Mouse (Mus musculus) cerebellum, adult 9-10 months (tissue): ENCODE results near the gene Cpz.

Experiments
- DNase-seq: peaks from one replicate; pipeline ENCODE4 v3.0.0; 2022

Cpz gene

DNA sequence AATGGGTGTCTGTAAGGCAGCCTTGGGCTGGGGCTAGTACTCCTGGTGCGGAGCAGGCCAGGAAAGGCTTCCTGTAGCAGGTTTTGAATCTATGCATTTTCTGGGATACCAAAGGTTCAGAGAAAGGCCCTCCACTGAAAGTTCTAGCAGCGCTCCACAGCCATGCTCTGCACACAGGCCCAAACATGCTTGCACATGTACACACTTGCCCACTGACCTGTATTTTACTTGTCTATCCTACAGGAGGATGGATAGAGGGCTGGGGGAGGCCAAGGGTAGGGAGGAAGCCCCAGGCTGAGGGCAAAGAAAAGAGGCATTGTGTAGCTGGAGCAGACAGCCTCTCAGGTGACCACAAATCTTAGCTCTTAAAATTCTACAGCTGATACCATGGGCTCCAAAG lies 1.1 kb downstream of the Cpz start:
- DNase-seq, result no peak

DNA sequence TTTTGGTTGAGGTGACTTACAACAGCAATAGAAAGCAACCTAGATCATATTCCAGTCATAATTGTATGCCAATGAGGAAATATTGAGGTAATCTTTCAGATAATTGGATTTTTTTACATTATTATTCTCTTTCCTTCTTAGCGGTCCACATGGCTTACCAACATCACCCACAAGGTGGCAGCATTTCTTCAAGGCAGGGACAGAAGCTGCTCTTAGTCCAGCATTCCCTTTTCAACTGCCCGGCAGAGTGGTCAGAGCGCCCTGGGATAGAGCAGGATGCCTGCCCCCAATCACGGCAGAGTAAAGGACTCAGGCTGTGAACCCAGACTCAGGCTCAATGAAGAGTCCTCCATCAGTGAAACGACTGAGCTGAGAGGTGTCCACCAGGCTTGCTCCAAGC lies 1.8 kb downstream of the Cpz start:
- peak; percentile 61 for DNase-seq

DNA sequence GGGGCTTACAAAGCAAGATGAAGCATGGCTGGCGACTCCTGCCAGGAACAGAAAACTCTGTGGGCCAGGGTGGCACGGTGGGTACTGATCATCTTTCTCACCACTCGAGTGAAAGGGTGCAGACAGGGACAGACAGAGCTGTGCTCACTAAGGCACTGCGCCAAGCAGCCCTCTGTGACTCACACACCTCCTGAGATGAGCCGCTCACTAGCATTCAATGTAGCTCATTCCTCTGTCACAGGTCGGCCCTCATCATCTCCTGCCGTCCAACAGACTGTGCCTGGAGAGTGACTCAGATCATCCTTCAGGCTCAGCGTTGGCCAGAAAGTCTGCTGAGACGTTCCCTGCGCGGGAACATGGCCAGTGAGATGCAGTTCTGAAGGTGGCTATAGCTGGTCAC lies 8.7 kb downstream of the Cpz start:
- DNase-seq, result no peak

DNA sequence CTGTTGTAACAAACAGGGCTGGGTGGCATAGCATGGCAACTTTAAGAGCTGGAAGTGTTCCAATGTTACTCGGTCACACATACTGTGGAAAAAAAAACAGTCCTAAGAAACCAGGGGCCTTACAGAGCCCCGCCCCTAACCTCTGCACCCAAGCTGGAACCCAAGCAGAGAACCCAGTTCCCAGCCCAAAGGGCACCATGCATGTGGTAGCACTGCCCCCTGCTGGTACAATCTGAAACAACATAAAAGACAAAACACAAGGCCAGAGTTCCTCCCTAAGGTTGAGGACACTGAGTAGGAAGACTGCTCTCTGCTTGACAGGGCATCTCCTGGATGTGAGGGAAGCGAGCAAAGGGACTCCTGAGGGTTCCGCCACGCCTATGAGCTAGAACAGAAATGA lies 14.9 kb downstream of the Cpz start:
- peak; percentile 50 for DNase-seq

DNA sequence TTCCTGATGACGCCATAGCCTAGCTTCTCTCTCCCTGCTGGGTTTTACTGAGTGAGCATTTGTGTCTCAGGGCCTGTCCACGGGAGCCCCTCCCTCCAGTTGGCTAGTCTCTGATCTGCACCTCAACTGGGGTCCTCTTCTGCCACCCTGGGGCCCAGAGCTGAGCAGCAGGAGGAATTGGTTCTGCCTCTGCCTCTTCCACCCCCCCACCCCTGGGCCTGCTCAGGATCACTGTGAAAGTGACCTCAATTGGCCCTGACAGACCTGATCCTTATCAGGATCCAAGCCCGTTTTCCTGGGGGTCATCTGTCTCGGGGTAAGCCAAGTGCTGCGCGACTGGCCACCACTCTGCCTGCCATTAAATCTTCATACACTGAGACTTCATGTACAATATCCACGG lies 20.5 kb downstream of the Cpz start:
- DNase-seq, result no peak

DNA sequence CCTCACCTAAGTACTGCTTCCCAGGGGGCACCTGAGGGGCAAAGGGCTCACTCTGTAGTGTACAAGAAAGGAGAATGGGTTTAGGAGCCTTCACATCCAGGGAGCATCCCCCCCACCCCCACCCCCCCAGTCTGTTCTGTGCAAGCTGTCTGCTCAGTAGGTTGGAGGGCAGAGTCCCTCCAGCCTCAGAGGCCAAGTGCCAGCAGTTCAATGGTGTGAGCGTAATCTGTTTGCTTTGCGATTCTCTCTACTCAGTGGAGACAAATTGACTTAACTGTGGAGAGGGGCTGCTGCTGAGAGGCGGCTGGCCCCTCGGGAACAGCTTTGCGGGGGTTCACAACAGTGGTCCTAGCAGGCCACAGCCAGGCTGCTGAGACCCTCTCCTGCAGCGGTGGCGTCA lies 28.2 kb downstream of the Cpz start:
- DNase-seq, result no peak

DNA sequence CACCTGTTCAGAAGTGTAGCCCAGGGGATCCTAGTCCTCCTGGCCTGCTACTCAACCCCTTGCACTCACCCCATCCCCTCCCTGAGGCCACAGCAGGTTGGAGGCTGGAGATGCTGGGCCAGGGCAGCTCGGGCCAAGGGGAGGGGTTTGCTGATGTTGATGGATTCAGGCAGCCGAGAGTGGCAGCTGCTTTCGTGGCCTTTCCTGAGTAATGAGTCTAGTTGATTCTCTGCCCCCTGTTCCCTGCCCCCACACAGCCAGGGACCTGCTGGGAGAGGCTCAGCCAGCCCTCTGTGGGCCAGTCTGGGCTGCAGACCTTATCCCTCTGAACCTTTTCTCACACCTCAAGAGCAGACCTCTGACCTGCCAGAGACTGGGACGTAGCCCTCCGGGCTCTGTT lies 29.5 kb downstream of the Cpz start:
- DNase-seq, result no peak

DNA sequence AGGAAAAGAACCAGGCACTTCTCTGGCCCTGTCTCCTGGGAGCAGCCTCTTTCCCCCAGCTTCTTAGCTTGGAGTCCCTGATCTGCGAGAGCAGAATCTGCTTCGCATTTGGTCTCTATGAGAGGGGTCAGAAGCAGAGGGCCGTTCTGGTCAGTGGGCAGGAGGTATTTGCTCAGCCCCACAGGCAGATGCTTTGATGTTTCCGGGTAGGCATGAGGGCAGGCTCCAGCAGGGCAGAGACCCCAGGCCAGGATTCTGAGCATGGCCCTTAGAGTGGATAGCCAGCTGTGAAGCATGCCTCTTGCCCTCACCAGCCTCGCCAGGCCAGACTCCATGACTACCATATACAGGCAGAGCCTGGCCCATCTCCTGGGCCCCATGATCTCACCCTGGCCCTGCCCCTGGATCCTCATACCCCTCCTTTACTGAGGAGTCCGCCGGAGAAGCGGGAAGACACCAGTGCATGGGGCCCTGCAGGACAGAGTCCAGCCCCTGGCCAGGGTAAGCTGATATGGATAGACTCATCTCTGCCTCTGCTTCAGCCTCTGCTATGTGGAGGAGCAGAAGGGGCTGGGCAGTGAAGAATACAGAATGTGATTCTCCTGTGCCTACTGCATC lies 30.6 kb downstream of the Cpz start:
- no peak for DNase-seq

DNA sequence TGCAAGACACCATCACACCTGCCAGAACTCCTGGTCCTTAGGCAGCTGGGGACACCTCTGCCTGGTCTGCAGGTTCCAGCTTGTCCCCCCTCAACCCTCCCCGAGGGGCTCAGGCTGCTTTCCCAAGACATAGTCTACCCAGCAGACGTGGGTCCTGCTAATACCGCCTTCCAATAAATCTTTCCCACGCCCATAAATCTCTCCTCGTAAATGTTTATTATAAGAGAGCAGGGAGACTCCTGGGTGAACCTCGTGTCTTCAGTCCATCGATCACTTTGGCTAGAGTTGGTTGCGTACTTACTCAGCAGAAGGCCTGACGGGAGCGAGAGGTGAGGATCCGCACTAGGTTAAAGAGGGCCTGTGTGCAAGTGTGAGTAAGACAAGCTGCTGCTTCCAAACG lies 31.7 kb downstream of the Cpz start:
- DNase-seq, result no peak

DNA sequence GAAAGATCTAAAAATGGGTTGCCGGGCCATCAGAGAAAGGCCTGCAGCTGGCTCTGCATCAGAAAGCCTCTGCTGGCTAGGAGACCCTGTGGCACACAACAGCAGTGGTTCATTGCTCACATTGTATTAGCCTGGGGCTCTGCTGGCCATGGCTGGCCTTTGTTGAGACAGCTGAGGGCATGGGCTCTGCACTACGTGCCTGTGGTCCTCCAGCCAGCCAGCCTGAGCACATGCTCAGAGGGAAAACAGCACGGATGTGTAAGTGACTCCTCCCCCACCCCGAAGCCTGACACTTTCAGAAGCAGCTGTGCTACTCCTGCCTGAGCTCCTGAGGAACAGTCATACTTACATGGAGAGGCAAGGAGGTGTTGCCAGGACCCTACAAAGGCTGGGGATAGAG lies 46.0 kb downstream of the Cpz start:
- no peak for DNase-seq

DNA sequence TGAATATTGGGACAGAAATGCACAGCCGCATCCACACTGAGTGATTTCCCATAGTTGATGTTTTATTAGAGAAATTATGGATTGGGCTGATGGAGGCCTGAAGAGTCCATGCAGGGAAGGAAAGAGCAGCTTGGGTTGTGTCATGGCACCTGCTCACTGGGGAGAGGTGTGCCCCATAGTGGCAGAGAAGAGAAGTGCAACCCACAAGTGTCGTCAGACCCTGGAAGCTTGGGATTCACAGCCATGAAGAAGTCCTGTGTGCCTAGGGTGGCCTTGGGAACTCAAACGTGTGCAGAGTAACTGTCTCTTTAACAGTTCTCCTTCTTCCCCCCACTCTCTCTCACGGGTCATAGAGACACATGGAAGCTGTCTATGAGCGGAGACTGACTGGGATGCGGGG lies 50.3 kb downstream of the Cpz start:
- DNase-seq, result no peak

DNA sequence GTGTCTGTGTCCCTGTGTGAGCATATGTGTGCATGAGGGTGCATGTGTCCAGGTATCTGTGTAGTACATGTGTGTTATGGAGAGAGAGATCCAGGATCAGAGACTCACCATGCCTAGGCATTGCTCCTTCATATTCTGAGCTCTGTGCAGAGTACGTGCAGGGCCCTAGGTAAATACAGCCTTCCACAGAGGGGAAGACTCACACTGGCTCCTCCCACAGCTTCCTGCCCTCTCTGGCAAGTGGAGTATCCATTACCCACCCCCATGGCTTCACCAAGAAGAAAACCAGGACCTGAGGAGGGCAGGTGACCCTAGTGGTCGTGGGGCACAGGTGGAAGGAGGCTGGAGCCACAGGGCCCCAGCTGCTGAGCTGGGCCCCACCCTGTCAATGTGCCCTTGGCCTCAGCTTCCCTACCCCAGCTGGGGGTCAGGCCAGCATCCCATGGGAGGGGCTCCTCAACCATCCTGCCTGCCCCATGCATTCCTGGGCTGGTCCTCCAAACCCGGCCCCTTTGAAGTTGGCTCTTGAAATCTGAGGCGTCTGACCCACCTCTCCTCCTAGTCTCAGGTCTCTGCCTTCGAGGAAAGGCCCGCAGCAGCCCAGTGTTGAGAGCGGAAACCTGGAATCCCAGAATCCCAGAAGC lies 54.5 kb downstream of the Cpz start:
- no peak for DNase-seq

DNA sequence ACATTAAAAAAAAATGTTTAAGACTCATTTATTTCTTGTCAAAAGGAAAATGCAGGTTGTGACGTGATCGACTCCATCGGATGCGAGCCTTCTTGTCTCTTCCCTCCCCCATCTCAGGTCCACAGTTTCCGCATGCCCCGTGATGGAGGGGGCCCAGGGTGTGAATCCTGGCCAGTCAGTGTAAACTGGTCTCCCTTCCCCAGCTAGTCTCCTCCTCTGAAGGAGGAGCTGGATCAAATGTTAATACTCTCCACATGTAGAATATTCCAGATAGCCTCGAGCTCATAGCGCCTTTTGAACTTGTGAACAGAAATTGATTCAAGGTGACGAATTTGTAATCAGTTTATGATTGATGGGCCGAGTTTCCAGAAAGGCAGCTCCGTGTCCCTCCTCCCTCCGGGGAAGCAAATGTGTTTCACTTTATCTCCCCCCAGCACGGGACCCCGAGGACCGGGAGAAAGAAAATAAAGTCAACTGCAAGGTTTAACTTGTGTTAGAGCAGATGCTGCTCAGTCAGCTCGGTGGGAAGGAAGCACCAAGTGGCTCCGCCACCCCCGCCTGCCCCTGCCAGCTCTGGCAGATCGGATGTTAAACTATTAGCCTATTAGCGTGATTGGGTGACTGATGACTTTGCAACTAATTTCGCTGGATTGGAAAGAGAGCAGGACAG lies 59.4 kb downstream of the Cpz start:
- DNase-seq, result no peak

DNA sequence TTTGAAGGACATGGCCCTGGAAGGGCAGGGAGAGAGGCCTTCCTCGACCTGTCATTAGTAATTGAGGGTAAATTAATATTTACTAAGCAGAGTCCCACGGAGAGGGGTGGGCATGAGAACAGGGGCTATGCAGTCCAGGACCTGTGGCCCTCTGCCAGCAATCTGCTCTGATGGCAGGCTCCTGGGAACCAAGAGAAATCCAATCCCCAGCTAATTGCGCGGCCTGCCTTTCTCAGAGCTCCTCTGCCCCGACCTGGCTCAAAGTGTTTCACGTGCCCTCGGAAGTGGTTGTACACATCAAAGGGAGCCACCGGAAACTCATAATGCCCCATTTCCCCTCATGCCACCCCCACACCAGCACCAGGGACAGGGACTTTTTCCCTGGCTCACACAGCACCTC lies 63.4 kb downstream of the Cpz start:
- DNase-seq, result no peak

DNA sequence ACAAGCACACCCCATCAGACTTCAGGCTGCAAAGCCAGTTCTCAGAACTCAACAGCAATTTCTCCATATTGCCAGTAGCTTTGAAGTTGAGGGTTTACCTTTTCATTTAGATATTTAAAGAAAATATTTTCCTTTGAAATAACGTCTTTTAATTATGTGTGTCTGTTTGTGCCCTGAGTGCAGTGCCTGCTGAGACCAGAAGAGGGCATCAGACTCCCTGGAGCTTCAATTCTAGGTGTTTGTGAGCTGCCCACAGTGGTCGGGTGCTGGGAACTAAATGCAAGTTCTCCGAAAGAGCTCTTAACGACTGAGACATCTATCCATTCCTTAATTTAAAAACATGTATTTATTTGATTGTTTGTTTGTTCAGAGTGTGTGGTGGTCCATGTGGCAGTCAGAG lies 65.7 kb downstream of the Cpz start:
- DNase-seq, result no peak

DNA sequence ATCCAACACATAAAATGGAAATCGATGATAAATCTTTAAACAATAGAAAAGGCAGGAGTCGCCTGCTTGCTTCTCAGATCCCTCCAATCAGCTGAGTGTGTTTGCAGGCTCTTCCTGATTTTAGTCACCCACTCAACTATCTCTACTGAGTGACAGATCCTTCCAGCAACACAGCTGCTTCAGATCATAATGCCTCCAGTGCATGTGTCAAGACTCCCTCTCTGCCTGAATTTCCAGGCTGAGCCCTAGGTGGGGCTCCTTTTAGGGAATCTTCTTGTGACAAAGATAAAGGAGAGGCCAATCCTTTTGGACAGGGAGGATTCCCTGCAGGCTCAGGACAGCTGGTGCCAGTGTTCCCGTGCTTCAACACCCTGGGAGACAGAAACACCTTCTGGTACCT lies 67.2 kb downstream of the Cpz start:
- DNase-seq, result no peak

DNA sequence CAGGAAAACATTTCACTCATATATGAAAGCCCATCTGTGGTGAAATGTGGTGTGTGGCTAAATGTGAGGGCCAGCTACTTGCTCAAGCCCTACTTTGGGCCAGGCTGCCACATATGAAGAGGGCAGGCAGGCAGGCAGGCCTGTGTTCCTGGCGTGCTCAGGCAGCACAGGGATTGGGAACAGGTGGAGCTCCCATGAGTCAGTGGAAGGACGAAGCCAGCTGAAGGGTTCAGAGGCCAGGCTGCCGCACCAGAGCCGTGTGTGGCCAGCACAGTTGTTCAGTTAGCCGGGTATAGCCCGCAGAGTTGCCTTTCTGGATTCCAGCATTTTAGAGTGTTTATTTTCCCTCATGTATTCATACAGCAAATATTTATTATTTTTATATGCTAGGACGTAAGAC lies 68.1 kb downstream of the Cpz start:
- DNase-seq, result no peak

DNA sequence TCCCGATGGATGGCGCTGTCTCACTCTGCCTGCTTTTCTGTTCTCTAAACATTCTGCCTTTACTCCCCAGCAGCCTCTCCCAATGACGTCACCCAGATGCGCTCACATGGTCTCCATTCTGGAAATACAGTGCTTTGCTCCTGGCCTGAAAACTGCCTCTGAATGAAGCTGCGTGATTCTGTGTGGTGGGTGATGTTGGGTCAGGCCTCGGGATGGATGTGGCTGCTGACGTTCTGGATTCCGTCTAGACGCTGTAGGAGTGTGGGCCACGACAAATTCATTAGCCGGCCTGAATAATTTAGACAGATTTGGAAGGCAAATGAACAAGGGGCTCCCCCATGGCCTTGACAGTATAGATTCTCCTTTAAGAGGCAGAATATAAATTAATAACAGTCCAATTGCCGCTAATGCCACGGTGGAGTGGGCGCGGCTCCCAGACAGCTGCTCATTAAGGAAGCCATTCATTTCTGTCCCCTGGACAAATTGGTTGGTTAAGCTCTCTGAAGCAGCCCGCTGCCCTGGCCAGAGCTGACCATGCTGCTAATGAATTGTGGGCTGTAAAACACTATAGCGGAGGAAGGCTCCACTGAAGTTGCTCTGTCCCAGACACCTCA lies 71.2 kb downstream of the Cpz start:
- DNase-seq, result no peak
